Mouse (Mus musculus): ENCODE results near the gene Gal3st1.

DNA sequence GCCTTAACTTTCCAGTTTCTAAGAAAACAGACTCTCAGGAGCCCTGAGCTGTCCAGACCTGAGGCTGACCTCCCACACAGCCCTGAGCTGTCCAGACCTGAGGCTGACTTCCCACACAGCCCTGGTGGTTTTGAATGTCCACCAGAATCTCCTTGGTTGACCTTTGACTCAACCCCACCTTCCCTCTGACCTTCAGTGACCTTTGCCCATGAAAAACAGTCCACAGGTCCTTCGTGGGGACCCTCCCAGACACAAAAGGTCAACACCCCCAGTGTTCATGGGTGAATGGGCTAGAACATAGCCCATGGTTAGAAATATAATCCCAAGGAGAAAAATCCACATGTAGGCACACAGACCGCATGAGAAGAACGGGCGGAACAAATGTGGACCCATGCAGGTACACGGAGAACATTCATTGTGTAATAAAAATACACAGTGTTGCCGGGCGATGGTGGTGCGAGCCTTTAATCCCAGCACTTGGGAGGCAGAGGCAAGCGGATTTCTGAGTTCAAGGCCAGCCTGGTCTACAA, 49.6 kb upstream of the Gal3st1 start:
- TF ChIP-seq CTCF (IDR thresholded peaks at IDR 0.05; ENCODE audit: borderline replicate concordance, insufficient read depth, low read length) (no peak), POLR2A (IDR thresholded peaks at IDR 0.05; ENCODE audit: low read depth, low read length) (no peak)
